ENCODE assay signal across 8 mouse cellular contexts in the genomic region with DNA sequence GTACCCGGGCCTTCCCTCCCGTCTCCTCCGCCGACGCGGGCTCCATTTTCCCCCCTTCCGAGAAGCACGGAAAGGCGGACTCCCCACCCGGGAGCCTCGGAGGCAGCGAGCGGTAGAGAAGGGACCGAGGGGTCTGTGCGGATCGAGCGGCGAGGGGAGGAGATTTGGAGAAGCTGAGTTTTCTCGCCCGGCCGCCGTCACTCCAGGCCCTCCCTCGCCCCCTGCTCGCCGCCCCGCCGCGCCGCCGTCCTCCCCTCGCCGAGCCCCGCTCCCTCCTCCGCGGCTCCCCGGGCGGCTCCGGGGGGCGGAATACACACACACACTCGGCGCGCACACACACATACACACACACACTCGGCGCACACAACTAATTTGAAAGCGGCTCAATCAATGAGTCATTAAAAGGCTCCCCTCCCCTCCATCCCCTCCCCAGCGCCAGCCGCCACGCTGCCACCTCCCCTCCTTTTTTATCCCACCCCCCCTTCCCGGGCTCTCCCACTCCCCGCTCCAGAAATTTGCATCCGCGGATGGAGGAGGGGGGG. TPM values are rescaled to one million over a fixed set of nuclear protein-coding genes. Genes with fewer than 3 reads are reported as not detected.
DNase-seq lines count a peak whose midpoint lies in the region; ATAC-seq lines count a peak whose summit lies in the region.

No protein-coding gene starts in this region.

- peaks cover 42% of the 10 kb centered on the region for H3K4me1 ChIP-seq in embryonic facial prominence, embryonic 10.5 days
- peaks cover 35% of the 10 kb centered on the region for H3K4me1 ChIP-seq in limb, embryonic 12.5 days (replicated peaks)
- H3K4me1 ChIP-seq in midbrain, embryonic 15.5 days = peaks cover 43% of the 10 kb centered on the region

- peaks cover 5% of the 10 kb centered on the region; the same call in 1 of the 2 replicates for H3K36me3 ChIP-seq in embryonic facial prominence, embryonic 10.5 days (replicated peaks)
- H3K36me3 ChIP-seq in limb, embryonic 12.5 days = 0 out of 2 replicates have a peak, but pooled peaks cover 5% of the 10 kb centered on the region
- no peaks in the 10 kb centered on the region for H3K36me3 ChIP-seq in midbrain, embryonic 15.5 days (replicated peaks)

- H3K9ac ChIP-seq in limb, embryonic 12.5 days (replicated peaks) = peak overlapping the region; percentile 100
- H3K9ac ChIP-seq in midbrain, embryonic 15.5 days = peak overlapping the region; percentile 100

- peak overlapping the region; percentile 96 for H3K4me3 ChIP-seq in embryonic facial prominence, embryonic 10.5 days
- H3K4me3 ChIP-seq in limb, embryonic 12.5 days (replicated peaks) = peak overlapping the region; percentile 100
- peak overlapping the region; percentile 98 for H3K4me3 ChIP-seq in midbrain, embryonic 15.5 days

- H3K27ac ChIP-seq in embryonic facial prominence, embryonic 10.5 days (replicated peaks) = peak overlapping the region; percentile 100
- H3K27ac ChIP-seq in limb, embryonic 12.5 days = peak overlapping the region; percentile 100
- H3K27ac ChIP-seq in midbrain, embryonic 15.5 days = peak overlapping the region; percentile 100

- no peaks in the 10 kb centered on the region for H3K27me3 ChIP-seq in embryonic facial prominence, embryonic 10.5 days (replicated peaks; ENCODE audit: low read depth, poor library complexity, severe bottlenecking)
- no peaks in the 10 kb centered on the region for H3K27me3 ChIP-seq in limb, embryonic 12.5 days
- H3K27me3 ChIP-seq in midbrain, embryonic 15.5 days (replicated peaks) = no peaks in the 10 kb centered on the region

- peak; percentile 64 for ATAC-seq in granulocyte monocyte progenitor cell, adult 5-6 weeks (replicated peaks; ENCODE audit: poor library complexity, severe bottlenecking)
- peak; percentile 57 for ATAC-seq in limb, embryonic 12.5 days (ENCODE audit: insufficient number of reproducible peaks, insufficient read depth, low FRiP score, low TSS enrichment, low read depth)
- ATAC-seq in midbrain, embryonic 15.5 days (replicated peaks) = peak; percentile 74

- peak overlapping the region; percentile 76 for H3K4me2 ChIP-seq in limb, embryonic 12.5 days
- peak overlapping the region; percentile 64 for H3K4me2 ChIP-seq in midbrain, embryonic 15.5 days

- no peaks in the 10 kb centered on the region for H3K9me3 ChIP-seq in embryonic facial prominence, embryonic 10.5 days
- H3K9me3 ChIP-seq in limb, embryonic 12.5 days = no peaks in the 10 kb centered on the region
- no peaks in the 10 kb centered on the region for H3K9me3 ChIP-seq in midbrain, embryonic 15.5 days

- WGBS in embryonic facial prominence, embryonic 10.5 days = under 1% methylated on average over 49 of the region's 52 CpGs
- WGBS in limb, embryonic 12.5 days = under 1% methylated on average over 43 of the region's 52 CpGs
- whole genome bisulfite sequencing in midbrain, embryonic 15.5 days = 2% methylated on average over 38 of the region's 52 CpGs

- peak; percentile 85 for DNase-seq in layer of hippocampus, adult 11-12 months (ENCODE audit: low spot score)
- DNase-seq in layer of hippocampus, adult 9-10 months (ENCODE audit: low spot score) = no peak
- DNase-seq in embryonic facial prominence, embryonic 10.5 days (ENCODE audit: low spot score) = peak; percentile 92
- DNase-seq in kidney, adult 11 months = peak; percentile 71
- DNase-seq in spleen, postnatal 36 days (ENCODE audit: low spot score in 2 of 2) = peak; percentile 71 to 77

RNA-seq across cellular contexts. Expression of a gene that starts 0.8 kb away (rescaled TPM):
- polyA plus RNA-seq in embryonic facial prominence, embryonic 10.5 days (2016; fragmentation: Nextera tagmentation; extraction: Ambion mirVana) = 3.0 and 4.4 TPM in 2 replicates
- 24.6 and 25.8 TPM in 2 replicates for total RNA-seq in granulocyte monocyte progenitor cell, adult 5-6 weeks (2014; fragmentation: Nextera tagmentation)
- total RNA-seq in granulocyte monocyte progenitor cell, adult 5-6 weeks (2017) = 9.0 and 11.7 TPM in 2 replicates
- 4.4 and 4.8 TPM in 2 replicates for polyA plus RNA-seq in limb, embryonic 12.5 days (2016; fragmentation: Nextera tagmentation; extraction: Ambion mirVana)
- polyA plus RNA-seq in midbrain, embryonic 15.5 days (2015; fragmentation: Nextera tagmentation; extraction: Ambion mirVana) = 10.5 and 12.8 TPM in 2 replicates

RNA-seq across cellular contexts. Expression of a gene that starts 33.1 kb away (rescaled TPM):
- polyA plus RNA-seq in embryonic facial prominence, embryonic 10.5 days (2016; fragmentation: Nextera tagmentation; extraction: Ambion mirVana) = 52.9 and 57.9 TPM in 2 replicates
- 7.9 and 11.4 TPM in 2 replicates for total RNA-seq in granulocyte monocyte progenitor cell, adult 5-6 weeks (2014; fragmentation: Nextera tagmentation)
- total RNA-seq in granulocyte monocyte progenitor cell, adult 5-6 weeks (2017) = 9.1 and 14.0 TPM in 2 replicates
- 71.7 and 78.7 TPM in 2 replicates for polyA plus RNA-seq in limb, embryonic 12.5 days (2016; fragmentation: Nextera tagmentation; extraction: Ambion mirVana)
- 61.6 and 68.5 TPM in 2 replicates for polyA plus RNA-seq in midbrain, embryonic 15.5 days (2015; fragmentation: Nextera tagmentation; extraction: Ambion mirVana)

RNA-seq across cellular contexts. Expression of a gene that starts 52.8 kb away (rescaled TPM):
- not detected in 2 replicates for polyA plus RNA-seq in embryonic facial prominence, embryonic 10.5 days (2016; fragmentation: Nextera tagmentation; extraction: Ambion mirVana)
- total RNA-seq in granulocyte monocyte progenitor cell, adult 5-6 weeks (2014; fragmentation: Nextera tagmentation) = not detected in 2 replicates
- not detected in 2 replicates for total RNA-seq in granulocyte monocyte progenitor cell, adult 5-6 weeks (2017)
- not detected in 2 replicates for polyA plus RNA-seq in limb, embryonic 12.5 days (2016; fragmentation: Nextera tagmentation; extraction: Ambion mirVana)
- polyA plus RNA-seq in midbrain, embryonic 15.5 days (2015; fragmentation: Nextera tagmentation; extraction: Ambion mirVana) = not detected in 2 replicates
